Mouse (Mus musculus) gastrocnemius, postnatal 25 days (tissue): Measurements from ENCODE around the gene Gcfc2. TPM values are rescaled to one million over a fixed set of nuclear protein-coding genes. Genes with fewer than 3 reads are reported as not detected.

ENCODE experiments used
- DNase-seq: peaks from one replicate; pipeline ENCODE4 v3.0.0; 2022
- long read RNA-seq, 2 experiments: library from polyadenylated mRNA; stranded (forward); transcript quantifications; one replicate each; pipeline ENCODE4 v2.0.0; 2021
- total RNA-seq, 2 experiments: library from RNA; stranded (reverse); gene quantifications; 1 replicate in 1 of 2; 2 replicates in 1 of 2; pipeline ENCODE4 v1.2.3; 2021

Gene Gcfc2
- total RNA-seq, result 1 to 10 TPM; 2.7 to 3.5 TPM
- long read RNA-seq, experiment 1, partial matches to known transcripts, result 0 of 1 reads
- long read RNA-seq, experiment 1, other reads (novel, unspliced or antisense), result 1 of 1 reads
- long read RNA-seq, experiment 2, full-length matches to known transcripts, result 2 of 3 reads
- long read RNA-seq, experiment 2, partial matches to known transcripts, result 0 of 3 reads
- long read RNA-seq, experiment 2, other reads (novel, unspliced or antisense), result 1 of 3 reads

GRCm38 (mm10) chr6:81923523-81924142, at the start of gene Gcfc2:
Gene Gcfc2 (plus strand): TSS chr6:81923669.
- peak; percentile 88 for DNase-seq

GRCm38 (mm10) chr6:81895678-81896230, 27.7 kb upstream of the Gcfc2 start:
- no peak for DNase-seq

- DNase-seq, result no peak
Observed at GRCm38 (mm10) chr6:81910302-81910855, 13.1 kb upstream of the Gcfc2 start.

- DNase-seq, result no peak
Observed at GRCm38 (mm10) chr6:81911244-81911643, 12.2 kb upstream of the Gcfc2 start.

- no peak for DNase-seq
Observed at GRCm38 (mm10) chr6:81911713-81912112, 11.8 kb upstream of the Gcfc2 start.

- DNase-seq, result no peak
Observed at GRCm38 (mm10) chr6:81912177-81912576, 11.3 kb upstream of the Gcfc2 start.

- DNase-seq, result no peak
Observed at GRCm38 (mm10) chr6:81924304-81924703, 835 bp downstream of the Gcfc2 start.

- DNase-seq, result no peak
Observed at GRCm38 (mm10) chr6:81929402-81929801, 5.9 kb downstream of the Gcfc2 start.

- DNase-seq, result no peak
Observed at GRCm38 (mm10) chr6:81933281-81933680, 9.8 kb downstream of the Gcfc2 start.

GRCm38 (mm10) chr6:81941718-81942117, 18.2 kb downstream of the Gcfc2 start:
- DNase-seq, result no peak

GRCm38 (mm10) chr6:81943281-81943680, 19.8 kb downstream of the Gcfc2 start:
- no peak for DNase-seq

- no peak for DNase-seq
Observed at GRCm38 (mm10) chr6:81944432-81944831, 21.0 kb downstream of the Gcfc2 start.

GRCm38 (mm10) chr6:81946906-81947305, 23.4 kb downstream of the Gcfc2 start:
- no peak for DNase-seq

GRCm38 (mm10) chr6:81955133-81955532, 31.7 kb downstream of the Gcfc2 start:
- DNase-seq, result no peak

GRCm38 (mm10) chr6:81956399-81956798, 32.9 kb downstream of the Gcfc2 start:
- DNase-seq, result no peak

- DNase-seq, result no peak
Observed at GRCm38 (mm10) chr6:81957992-81958391, 34.5 kb downstream of the Gcfc2 start.

GRCm38 (mm10) chr6:81959866-81960265, 36.4 kb downstream of the Gcfc2 start:
- no peak for DNase-seq

GRCm38 (mm10) chr6:81960284-81960683, 36.8 kb downstream of the Gcfc2 start:
- DNase-seq, result no peak

- peak; percentile 87 for DNase-seq
Observed at GRCm38 (mm10) chr6:81965296-81966067, 42.0 kb downstream of the Gcfc2 start, which contains the start of gene Mrpl19. Gene Mrpl19 (minus strand): TSS chr6:81965958.

GRCm38 (mm10) chr6:81966068-81966544, 42.6 kb downstream of the Gcfc2 start:
- DNase-seq, result no peak

- DNase-seq, result no peak
Observed at GRCm38 (mm10) chr6:81971196-81971595, 47.7 kb downstream of the Gcfc2 start.

- no peak for DNase-seq
Observed at GRCm38 (mm10) chr6:81972595-81972994, 49.1 kb downstream of the Gcfc2 start.
